Mouse (Mus musculus) forebrain, embryonic 11.5 days (tissue): ENCODE results near the gene Cdh20. TPM values are rescaled to one million over a fixed set of nuclear protein-coding genes. Genes with fewer than 3 reads are reported as not detected.

ENCODE experiments used
- ATAC-seq: fragments of 200-750 bp; cut with Nextera tagmentation; replicated peaks from 2 replicates; pipeline ENCODE4 v1.8.0; 2017; ENCODE audit warnings: moderate TSS enrichment; ENCODE audit not compliant: low FRiP score
- DNase-seq: peaks from one replicate; pipeline ENCODE4 v3.0.0-alpha.2; 2017; ENCODE audit warnings: low spot score
- H3K27ac ChIP-seq: fragments of 300-500 bp; sonication (generic); 2 replicates; pipeline ENCODE4 v1.5.1; 2014; ENCODE audit warnings: low read depth, low read length
- H3K27me3 ChIP-seq: fragments of 300-500 bp; sonication (generic); 2 replicates; pipeline ENCODE4 v1.6.1; 2014; ENCODE audit warnings: mild to moderate bottlenecking, low read length, mixed read lengths; ENCODE audit not compliant: control insufficient read depth, insufficient read depth
- H3K36me3 ChIP-seq: fragments of 300-500 bp; sonication (generic); 2 replicates; pipeline ENCODE4 v1.6.1; 2014; ENCODE audit warnings: mild to moderate bottlenecking, low read length, moderate library complexity, mixed read lengths; ENCODE audit not compliant: control insufficient read depth, insufficient read depth
- H3K4me1 ChIP-seq: fragments of 300-500 bp; sonication (generic); replicated peaks from 2 replicates; pipeline ENCODE4 v1.6.1; 2014; ENCODE audit warnings: low read length, mixed read lengths; ENCODE audit not compliant: control insufficient read depth, insufficient read depth
- H3K4me2 ChIP-seq: fragments of 300-500 bp; sonication (generic); 2 replicates; pipeline ENCODE4 v1.6.1; 2014; ENCODE audit warnings: low read depth, mild to moderate bottlenecking, low read length, moderate library complexity, mixed read lengths; ENCODE audit not compliant: severe bottlenecking
- H3K4me3 ChIP-seq: fragments of 300-500 bp; sonication (generic); 2 replicates; pipeline ENCODE4 v1.5.1; 2014; ENCODE audit warnings: low read depth, low read length
- H3K9ac ChIP-seq: fragments of 300-500 bp; sonication (generic); 2 replicates; pipeline ENCODE4 v1.6.1; 2014; ENCODE audit warnings: low read length
- H3K9me3 ChIP-seq: fragments of 300-500 bp; sonication (generic); 2 replicates; pipeline ENCODE4 v1.6.1; 2016; ENCODE audit warnings: low read length, mixed read lengths; ENCODE audit not compliant: control insufficient read depth
- WGBS: fragments of 180-500 bp; shearing (Covaris S2); extraction: QIAGEN DNeasy Blood & Tissue Kit; methylation state at CpG from one replicate; pipeline ENCODE4 v1.1.7; 2014; 5-methylcytosine and 5-hydroxymethylcytosine counted together
- polyA plus RNA-seq: library from polyadenylated mRNA; unstranded; fragments of >200 nt; fragmentation: Nextera tagmentation; extraction: Ambion mirVana; gene quantifications from 2 replicates; pipeline ENCODE4 v1.2.1, GENCODE M21; 2014

Cdh20 gene
- polyA plus RNA-seq, 1 experiment from 2014 or later = 0.71 TPM

GRCm38 (mm10) chr1:104793488-104793887 is 25.2 kb downstream of the Cdh20 start:
- ATAC-seq = no peak
- Histone ChIP-seq H3K36me3 (no peaks in the 10 kb centered on the region), H3K9ac (no peak overlapping the region), H3K27ac (no peak overlapping the region), H3K9me3 (no peaks in the 10 kb centered on the region), H3K4me1 (no peaks in the 10 kb centered on the region), H3K27me3 (no peaks in the 10 kb centered on the region), H3K4me3 (no peak overlapping the region), H3K4me2 (no peak overlapping the region)
- no peak for DNase-seq
- 73% methylated on average over 3 of the region's 3 CpGs for WGBS

GRCm38 (mm10) chr1:104796146-104796545 is 27.8 kb downstream of the Cdh20 start:
- ATAC-seq = no peak

GRCm38 (mm10) chr1:104797139-104797538 is 28.8 kb downstream of the Cdh20 start:
- Histone ChIP-seq H3K4me3 (no peak overlapping the region), H3K4me2 (no peak overlapping the region), H3K4me1 (no peaks in the 10 kb centered on the region), H3K9ac (no peak overlapping the region), H3K36me3 (no peaks in the 10 kb centered on the region), H3K27ac (no peak overlapping the region), H3K27me3 (no peaks in the 10 kb centered on the region), H3K9me3 (no peaks in the 10 kb centered on the region)
- DNase-seq = no peak
- no peak for ATAC-seq
- 83% methylated on average over 4 of the region's 4 CpGs for WGBS

More at GRCm38 (mm10) chr1:104796146-104796545, 27.8 kb downstream of the Cdh20 start:
- H3K36me3 ChIP-seq = no peaks in the 10 kb centered on the region
- H3K9me3 ChIP-seq = no peaks in the 10 kb centered on the region
- H3K9ac ChIP-seq = no peak overlapping the region
- H3K4me1 ChIP-seq = no peaks in the 10 kb centered on the region
- no peak overlapping the region for H3K27ac ChIP-seq
- H3K4me3 ChIP-seq = no peak overlapping the region
- no peak overlapping the region for H3K4me2 ChIP-seq
- 81% methylated on average over 3 of the region's 3 CpGs for WGBS
- no peak for DNase-seq
- H3K27me3 ChIP-seq = no peaks in the 10 kb centered on the region

- H3K4me3 ChIP-seq = no peak overlapping the region
- no peak overlapping the region for H3K4me2 ChIP-seq
- no peak for DNase-seq
- no peaks in the 10 kb centered on the region for H3K36me3 ChIP-seq
- no peak overlapping the region for H3K9ac ChIP-seq
- no peaks in the 10 kb centered on the region for H3K27me3 ChIP-seq
- no peaks in the 10 kb centered on the region for H3K4me1 ChIP-seq
- H3K27ac ChIP-seq = no peak overlapping the region
- ATAC-seq = no peak
- 95% methylated on average over 6 of the region's 6 CpGs for WGBS
- no peaks in the 10 kb centered on the region for H3K9me3 ChIP-seq
Measured at GRCm38 (mm10) chr1:104804746-104805145, 36.4 kb downstream of the Cdh20 start.

GRCm38 (mm10) chr1:104807214-104807613 is 38.9 kb downstream of the Cdh20 start:
- Histone ChIP-seq H3K27ac (no peak overlapping the region), H3K4me1 (no peaks in the 10 kb centered on the region), H3K36me3 (no peaks in the 10 kb centered on the region), H3K4me3 (no peak overlapping the region), H3K27me3 (no peaks in the 10 kb centered on the region), H3K9ac (no peak overlapping the region), H3K4me2 (no peak overlapping the region), H3K9me3 (no peaks in the 10 kb centered on the region)
- WGBS = 93% methylated on average over 2 of the region's 2 CpGs
- ATAC-seq (no peak), DNase-seq (no peak)

GRCm38 (mm10) chr1:104817510-104817909 is 49.2 kb downstream of the Cdh20 start:
- Histone ChIP-seq H3K4me1 (no peaks in the 10 kb centered on the region), H3K27me3 (no peaks in the 10 kb centered on the region), H3K4me3 (no peak overlapping the region), H3K9ac (no peak overlapping the region), H3K4me2 (no peak overlapping the region), H3K9me3 (no peaks in the 10 kb centered on the region), H3K27ac (no peak overlapping the region), H3K36me3 (no peaks in the 10 kb centered on the region)
- ATAC-seq (no peak), DNase-seq (no peak)
- 83% methylated on average over 2 of the region's 2 CpGs for WGBS

- DNase-seq (no peak), ATAC-seq (no peak)
- H3K27ac ChIP-seq = no peak overlapping the region
- H3K9me3 ChIP-seq = no peaks in the 10 kb centered on the region
- WGBS = 85% methylated on average over 2 of the region's 2 CpGs
- no peak overlapping the region for H3K4me3 ChIP-seq
- H3K4me1 ChIP-seq = no peaks in the 10 kb centered on the region
- no peak overlapping the region for H3K9ac ChIP-seq
- H3K36me3 ChIP-seq = no peaks in the 10 kb centered on the region
- no peak overlapping the region for H3K4me2 ChIP-seq
- H3K27me3 ChIP-seq = no peaks in the 10 kb centered on the region
Measured at GRCm38 (mm10) chr1:104828106-104828505, 59.8 kb downstream of the Cdh20 start.

GRCm38 (mm10) chr1:104838206-104838915 is 70.0 kb downstream of the Cdh20 start:
- Histone ChIP-seq H3K4me2 (no peak overlapping the region), H3K4me1 (no peaks in the 10 kb centered on the region; the same call in 1 of the 2 replicates), H3K27me3 (no peaks in the 10 kb centered on the region), H3K4me3 (no peak overlapping the region), H3K9me3 (no peaks in the 10 kb centered on the region), H3K36me3 (no peaks in the 10 kb centered on the region), H3K27ac (no peak overlapping the region), H3K9ac (no peak overlapping the region)
- DNase-seq = no peak
- WGBS = 34% methylated on average over 4 of the region's 4 CpGs
- ATAC-seq = peak; percentile 80

GRCm38 (mm10) chr1:104839051-104839450 is 70.7 kb downstream of the Cdh20 start:
- no peaks in the 10 kb centered on the region for H3K27me3 ChIP-seq
- H3K9ac ChIP-seq = no peak overlapping the region
- H3K4me2 ChIP-seq = no peak overlapping the region
- H3K27ac ChIP-seq = no peak overlapping the region
- no peaks in the 10 kb centered on the region for H3K36me3 ChIP-seq
- ATAC-seq (no peak), DNase-seq (no peak)
- no peaks in the 10 kb centered on the region; the same call in 1 of the 2 replicates for H3K4me1 ChIP-seq
- no peak overlapping the region for H3K4me3 ChIP-seq
- H3K9me3 ChIP-seq = no peaks in the 10 kb centered on the region
